Mouse (Mus musculus): ENCODE results near the gene Spef1.

The Spef1 gene

DNA sequence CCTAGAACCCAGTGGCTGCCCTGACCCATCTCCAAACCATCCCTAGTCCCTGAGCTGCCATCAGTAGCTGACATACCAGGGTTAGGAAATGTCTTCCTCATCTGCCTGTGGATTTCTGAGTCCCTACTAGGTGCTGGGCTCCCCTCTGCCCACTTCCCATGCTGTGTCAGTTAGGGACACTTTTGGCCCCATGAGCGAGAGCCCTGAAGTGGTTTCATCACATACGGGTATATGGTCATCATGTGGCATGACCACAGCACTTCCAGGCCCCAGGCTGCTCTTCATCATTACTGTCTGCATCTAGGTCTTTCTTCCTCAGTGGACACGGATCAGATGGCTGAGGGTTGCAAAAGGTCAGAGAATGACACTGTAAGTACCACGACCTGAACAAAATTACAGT, 19.7 kb upstream of the Spef1 start, which contains the start of gene Ap5s1:
Ap5s1 (plus strand) TSS at position 301 of the 400 bp plus-strand sequence.
- DNase-seq (ENCODE audit: low spot score), result no peak

DNA sequence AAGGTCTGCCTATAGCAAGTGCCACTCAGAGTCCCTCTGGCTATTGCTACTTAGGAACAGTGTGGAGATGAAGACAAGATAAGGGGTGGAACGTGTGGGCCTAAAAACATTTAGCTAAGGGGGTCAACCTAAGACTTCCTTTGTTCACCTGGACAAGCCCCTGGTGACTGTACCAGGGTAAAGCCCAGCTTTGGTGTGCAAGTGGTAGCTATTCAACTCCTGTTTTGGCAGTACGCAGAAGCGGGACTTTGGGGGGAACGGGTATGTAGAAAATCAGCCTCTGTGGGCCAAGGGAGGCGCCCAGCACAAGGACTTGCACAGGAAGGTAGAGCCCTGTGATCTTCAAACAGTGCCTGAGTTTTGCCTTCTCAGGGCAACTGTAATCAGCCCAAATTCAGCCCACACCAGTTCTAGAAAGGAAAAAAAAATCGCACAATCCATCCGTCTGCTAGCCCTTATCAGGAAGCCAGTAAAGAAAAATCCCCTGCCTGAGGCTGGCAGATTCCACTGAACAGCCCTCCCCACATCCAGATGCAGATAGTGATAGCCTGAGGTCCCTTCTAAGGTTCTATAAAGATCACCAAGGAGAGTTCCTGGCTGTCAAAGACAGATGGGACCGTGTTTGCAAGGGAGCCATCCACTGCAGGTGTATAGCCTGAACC, 18.6 kb upstream of the Spef1 start:
- peak; percentile 95 for DNase-seq (ENCODE audit: low spot score)

DNA sequence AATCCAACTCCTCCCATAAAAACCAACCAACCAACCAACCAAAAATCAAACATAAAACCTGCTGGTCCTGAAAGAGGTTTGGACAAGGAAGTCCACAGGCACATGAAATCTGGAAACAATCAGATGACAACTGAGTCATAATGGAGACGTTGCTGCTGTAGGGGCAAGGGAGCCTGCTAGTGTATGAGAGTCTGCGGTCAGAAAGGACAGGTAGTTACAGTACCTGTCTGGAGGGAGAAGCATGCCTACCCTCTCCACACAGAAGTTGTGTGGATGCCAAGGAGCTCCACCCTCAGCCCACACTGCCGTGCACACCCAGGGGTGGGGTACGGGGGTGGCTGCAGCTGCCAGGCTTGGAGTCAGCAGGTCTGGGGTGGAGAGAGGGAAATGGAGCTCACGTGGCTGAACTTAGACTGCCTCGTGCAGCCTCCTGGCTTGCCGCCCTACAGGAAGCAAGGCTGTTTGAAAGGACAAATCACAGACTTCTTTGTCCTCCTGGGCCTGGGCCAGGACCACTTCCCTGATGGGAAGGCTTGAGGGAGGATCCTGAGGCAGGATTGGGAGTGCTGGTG, 17.4 kb upstream of the Spef1 start:
- DNase-seq (ENCODE audit: low spot score), result no peak

DNA sequence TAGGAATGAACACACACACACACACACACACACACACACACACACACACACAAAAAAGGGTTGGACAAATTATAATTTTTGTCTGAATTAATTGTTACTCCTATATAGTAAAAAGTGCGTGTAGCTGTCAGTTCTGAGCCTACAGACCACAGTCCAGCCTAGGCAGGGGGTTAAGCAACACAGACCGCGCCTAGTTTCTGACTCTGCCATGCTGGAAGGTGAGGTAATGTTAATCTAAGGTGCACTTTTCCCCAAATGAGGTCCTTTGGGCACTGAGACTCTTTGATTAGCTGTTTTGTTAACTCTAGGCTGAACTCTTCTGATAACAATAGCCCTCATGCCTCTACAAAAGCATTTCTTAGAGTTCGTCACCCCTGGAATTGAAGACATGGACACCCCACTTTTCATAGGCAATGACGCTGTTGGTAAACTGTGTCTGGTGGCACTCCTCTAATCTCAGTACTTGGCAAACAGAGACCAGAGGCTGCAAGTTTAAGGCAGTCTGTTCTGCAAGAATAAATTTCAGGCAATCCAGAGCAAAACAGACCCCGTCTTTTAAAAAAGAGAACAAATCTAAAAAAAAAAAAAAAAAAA, 16.8 kb upstream of the Spef1 start:
- no peak for DNase-seq (ENCODE audit: low spot score)

DNA sequence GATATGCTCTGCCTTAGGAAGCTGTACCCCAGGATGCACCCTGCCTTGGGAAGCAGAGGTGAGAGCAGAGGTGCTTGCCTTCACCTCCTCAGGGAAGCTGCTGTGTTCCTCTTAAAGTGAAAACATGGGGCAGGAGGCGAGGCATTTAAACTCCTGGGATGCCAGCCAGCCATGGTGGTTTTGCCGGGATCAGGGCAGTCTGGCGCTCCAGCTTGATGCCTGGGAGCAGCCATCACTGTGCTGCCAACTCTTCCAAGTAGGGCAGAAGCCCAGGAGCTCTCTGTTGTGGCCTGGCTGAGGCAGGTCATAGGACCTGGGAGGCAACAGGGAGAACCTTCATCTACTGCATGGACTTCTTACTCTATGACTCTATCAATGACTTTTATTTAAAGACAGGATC, 14.2 kb upstream of the Spef1 start:
- DNase-seq (ENCODE audit: low spot score), result no peak

- no peak for DNase-seq (ENCODE audit: low spot score)
Measured at GRCm38 (mm10) chr2:131200710-131201109, 13.6 kb upstream of the Spef1 start.

- DNase-seq (ENCODE audit: low spot score), result no peak
Measured at GRCm38 (mm10) chr2:131196606-131197316, 9.7 kb upstream of the Spef1 start.

DNA sequence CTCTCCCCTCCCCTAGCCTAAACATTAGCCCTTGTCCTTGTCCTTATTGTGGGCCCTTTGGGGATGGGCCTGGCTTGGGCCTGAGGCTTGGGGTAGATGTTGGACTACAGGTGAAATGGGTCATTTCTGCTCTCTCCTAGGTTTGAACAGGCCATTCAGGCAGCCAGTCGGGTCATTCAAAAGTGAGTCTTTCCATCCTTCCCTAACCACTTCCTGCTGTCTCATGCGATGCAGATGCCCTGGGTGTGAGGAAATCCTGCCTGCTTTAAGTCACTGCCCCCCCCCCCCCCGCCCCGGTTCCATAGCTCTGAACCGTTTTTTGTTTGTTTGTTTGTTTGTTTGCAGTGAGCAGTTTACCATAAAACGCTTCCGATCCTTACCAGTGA, 3.9 kb upstream of the Spef1 start:
- no peak for DNase-seq (ENCODE audit: low spot score)

DNA sequence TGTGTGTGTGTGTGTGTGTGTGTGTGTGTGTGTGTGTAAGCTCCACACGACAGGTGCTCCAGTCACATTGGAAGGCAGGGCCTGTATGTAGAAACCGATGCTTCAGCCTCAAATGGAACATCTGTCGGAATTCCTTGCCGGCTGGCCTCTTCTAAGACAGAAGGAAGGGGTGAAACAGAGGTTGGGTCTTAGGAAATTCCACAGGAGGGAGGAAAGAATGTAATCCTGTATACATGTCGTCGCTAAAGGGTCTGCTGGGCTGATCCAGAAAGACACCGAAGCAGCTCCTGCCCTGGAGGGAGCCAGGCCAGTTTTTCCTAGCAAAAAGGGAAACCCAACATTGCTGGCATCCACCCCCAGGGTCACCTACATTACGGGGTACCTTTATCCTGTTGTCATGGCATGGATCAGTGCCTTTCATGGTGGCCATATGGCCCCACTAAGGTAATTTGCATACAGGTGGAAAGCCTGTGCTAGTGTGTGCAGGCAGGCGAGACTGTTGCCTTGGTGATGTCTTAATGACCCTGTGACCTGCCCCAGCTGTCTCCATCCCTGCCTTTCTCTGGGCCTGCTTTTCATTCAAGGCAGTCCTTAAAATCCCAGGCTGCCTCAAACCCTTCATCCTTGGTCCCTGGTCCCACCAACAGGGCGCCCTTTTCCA, 3.4 kb upstream of the Spef1 start:
- no peak for DNase-seq (ENCODE audit: low spot score)

- DNase-seq (ENCODE audit: low spot score), result peak; percentile 64
Measured at GRCm38 (mm10) chr2:131189521-131190309, 2.6 kb upstream of the Spef1 start.

GRCm38 (mm10) chr2:131188311-131188710, 1.2 kb upstream of the Spef1 start:
- no peak for DNase-seq (ENCODE audit: low spot score)

DNA sequence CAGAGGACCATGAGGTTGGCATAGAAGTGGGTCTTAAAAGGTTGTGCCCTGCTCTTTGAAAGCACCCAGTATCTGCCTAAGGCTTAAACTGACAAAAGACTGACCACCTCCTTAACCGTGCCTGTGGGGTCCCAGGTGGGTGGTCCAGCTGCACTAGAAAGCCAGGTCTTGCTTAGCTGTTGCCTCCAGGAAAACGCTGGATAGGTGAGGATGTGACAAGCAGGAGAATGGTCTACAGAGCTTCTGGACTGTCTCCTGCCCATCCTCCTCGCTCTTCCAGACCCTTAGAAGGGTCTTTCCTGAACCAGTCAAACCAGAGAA, 480 bp upstream of the Spef1 start:
- DNase-seq (ENCODE audit: low spot score), result no peak

- DNase-seq (ENCODE audit: low spot score), result no peak
Measured at GRCm38 (mm10) chr2:131186343-131186742, 739 bp downstream of the Spef1 start.

- peak; percentile 54 for DNase-seq (ENCODE audit: low spot score)
Measured at GRCm38 (mm10) chr2:131179990-131180587, 7.0 kb downstream of the Spef1 start, which contains the start of gene Cenpb. TSS of gene Cenpb (minus strand) at chr2:131180067.

DNA sequence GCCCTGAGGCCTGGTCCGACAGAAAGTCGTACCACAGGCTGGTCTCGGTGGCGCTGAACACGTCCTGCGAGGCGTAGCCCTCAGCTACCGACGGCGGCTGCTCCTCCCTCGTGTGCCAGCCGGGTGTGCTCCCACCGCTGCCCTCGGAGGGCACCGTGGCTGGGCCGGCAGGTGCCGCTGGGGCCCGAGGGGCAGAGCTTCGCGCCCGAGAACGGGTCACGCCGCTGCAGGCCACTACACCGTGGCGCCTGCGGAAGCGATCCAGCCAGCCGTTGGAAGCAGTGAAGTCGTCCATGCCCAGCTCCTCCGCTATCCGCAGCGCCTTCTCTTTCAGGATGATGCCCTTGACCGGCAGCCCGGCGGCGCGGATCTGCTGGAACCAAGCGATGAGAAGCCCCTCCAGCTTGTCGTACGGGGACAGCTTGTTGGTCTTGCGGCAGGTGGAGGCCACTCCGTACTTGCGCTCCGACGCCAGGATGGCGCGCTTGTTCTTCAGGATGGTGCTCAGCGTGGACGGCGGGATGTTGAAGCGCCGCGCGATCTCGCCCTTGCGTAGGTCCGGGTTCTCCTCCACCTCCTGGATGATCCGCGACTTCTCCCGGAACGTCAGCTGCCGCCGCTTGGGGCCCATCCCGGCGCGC, 7.7 kb downstream of the Spef1 start:
- peak; percentile 50 for DNase-seq (ENCODE audit: low spot score)

DNA sequence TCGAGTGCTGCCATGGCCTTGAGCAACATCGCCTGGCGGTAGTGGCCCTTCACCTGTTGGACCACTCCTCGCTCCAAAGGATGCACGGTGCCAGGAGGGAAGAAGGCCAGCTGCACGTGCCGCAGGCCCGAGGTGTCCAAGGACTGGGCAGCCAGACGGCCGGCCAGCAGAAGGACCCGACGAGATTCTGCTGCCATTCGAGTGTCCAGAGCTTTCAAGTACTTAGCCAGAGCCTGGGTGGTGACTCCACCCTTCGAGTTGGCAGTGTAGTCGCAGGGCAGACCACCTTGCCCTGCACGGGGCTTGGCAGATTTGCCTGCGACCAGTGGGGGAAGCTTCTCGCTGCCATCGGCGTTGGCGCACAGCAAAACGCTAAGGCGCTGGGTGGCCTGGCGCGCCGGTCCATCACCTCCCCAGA, 8.2 kb downstream of the Spef1 start:
- DNase-seq (ENCODE audit: low spot score), result no peak

GRCm38 (mm10) chr2:131177932-131178331, 9.2 kb downstream of the Spef1 start:
- no peak for DNase-seq (ENCODE audit: low spot score)

DNA sequence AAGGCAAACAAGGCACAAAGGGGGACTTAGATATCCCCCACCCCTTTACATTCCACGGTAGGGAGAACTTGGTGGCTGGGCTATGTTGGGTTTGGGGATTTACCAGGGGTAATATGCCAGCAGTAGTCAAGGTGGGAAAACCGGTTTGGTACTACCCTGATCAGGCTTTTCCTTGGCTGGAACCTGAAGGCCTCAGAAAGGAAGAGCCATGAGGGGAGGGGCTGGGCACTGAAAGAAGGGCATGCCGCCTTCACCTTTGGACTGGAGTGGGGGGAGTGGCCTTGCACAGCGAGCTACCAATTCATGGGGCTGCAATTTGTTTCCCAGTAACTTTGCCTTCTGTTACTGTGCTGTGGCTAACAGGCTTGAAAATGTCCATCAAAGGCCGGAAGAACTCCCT, 10.6 kb downstream of the Spef1 start:
- DNase-seq (ENCODE audit: low spot score), result no peak

DNA sequence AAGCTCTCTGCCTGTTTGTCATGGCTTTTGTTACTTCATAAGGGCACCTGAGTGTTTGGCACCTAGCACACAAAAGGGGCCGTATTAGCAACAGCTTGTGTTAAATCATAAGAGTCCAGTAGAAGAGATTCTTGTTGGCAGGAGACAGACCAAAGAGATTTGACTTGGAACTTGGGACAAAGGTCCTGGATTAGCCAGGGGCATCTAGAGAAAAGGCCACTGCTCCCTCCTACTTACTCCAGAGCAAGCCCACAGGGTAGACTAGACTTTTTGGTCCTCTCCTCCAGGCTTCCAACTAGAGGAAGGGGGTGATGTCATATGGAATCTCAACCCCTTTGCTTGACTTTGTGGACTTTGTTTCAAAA, 11.2 kb downstream of the Spef1 start:
- no peak for DNase-seq (ENCODE audit: low spot score)

- no peak for DNase-seq (ENCODE audit: low spot score)
Measured at GRCm38 (mm10) chr2:131175286-131175944, 11.7 kb downstream of the Spef1 start.

Data from c-Kit-positive CD71-positive TER-119-positive erythroid progenitor cells, embryonic 14.5 days (primary cell).